Mouse (Mus musculus): ENCODE measurements around the gene Abl1. TPM values are rescaled to one million over a fixed set of nuclear protein-coding genes. Genes with fewer than 3 reads are reported as not detected.

Gene Abl1
- 13.6 TPM for polyA plus RNA-seq (2014; fragmentation: Illumina TruSeq; extraction: RNeasy Lipid Tissue Mini Kit (QIAGEN cat#74804); ENCODE audit: insufficient read depth, low read depth, low replicate concordance)

GRCm38 (mm10) chr2:31688074-31688925 lies at the start of gene Abl1:
TSS of gene Abl1 (plus strand) at chr2:31688376.

DNA sequence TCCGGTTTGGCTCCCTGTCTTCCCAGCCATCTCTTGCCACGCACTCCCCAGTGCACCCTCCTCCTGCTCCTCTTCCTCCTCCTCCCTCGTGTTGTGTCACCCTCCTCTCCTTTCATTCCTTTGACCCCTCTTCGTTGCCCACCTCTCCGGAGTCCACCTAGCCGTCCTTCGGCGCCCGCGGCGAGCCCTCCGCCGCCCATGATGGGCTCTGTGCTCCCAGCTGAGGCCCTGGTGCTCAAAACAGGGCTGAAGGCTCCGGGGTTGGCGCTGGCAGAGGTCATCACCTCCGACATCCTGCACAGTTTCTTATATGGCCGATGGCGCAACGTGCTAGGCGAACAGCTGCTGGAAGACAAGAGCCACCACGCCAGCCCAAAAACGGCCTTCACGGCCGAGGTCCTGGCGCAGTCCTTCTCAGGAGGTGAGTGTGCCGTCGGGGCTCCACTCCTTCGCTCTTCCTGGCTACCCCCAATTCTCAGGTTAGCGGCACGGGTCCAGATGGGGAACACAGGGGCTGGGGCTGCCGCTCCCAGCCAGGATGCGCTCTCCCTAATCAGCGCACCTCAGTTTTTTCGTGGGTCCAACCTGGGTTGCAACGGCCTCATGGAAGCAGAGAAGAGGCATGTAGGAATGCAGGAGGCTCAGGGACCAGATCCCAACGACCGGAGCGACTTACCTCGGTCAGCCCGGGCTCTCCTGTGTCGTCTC lies 48.1 kb upstream of the Abl1 start, which contains the start of gene Prdm12:
Gene Prdm12, plus strand, starts transcription at position 137 of the 708 bp plus-strand sequence.

GRCm38 (mm10) chr2:31670551-31671035 lies 17.6 kb upstream of the Abl1 start, which contains the start of gene Exosc2:
TSS of gene Exosc2 (plus strand) at chr2:31670715.

GRCm38 (mm10) chr2:31810444-31810843 lies 122.3 kb downstream of the Abl1 start, which contains the start of gene Qrfp:
TSS of gene Qrfp (minus strand) at chr2:31810580.

GRCm38 (mm10) chr2:31845896-31846691 lies 157.9 kb downstream of the Abl1 start, which contains the start of gene Fibcd1:
TSS of gene Fibcd1 (minus strand) at chr2:31846005.

Other genes starting within 250 kb of the Abl1 start
- gene Ass1, start 218.2 kb upstream of the Abl1 start, polyA plus RNA-seq (2014; fragmentation: Illumina TruSeq; extraction: RNeasy Lipid Tissue Mini Kit (QIAGEN cat#74804); ENCODE audit: insufficient read depth, low read depth, low replicate concordance): 19.5 TPM
- gene Fubp3, start 115.7 kb upstream of the Abl1 start, polyA plus RNA-seq (2014; fragmentation: Illumina TruSeq; extraction: RNeasy Lipid Tissue Mini Kit (QIAGEN cat#74804); ENCODE audit: insufficient read depth, low read depth, low replicate concordance): 14.6 TPM
- not detected for gene Prdm12, start 48.3 kb upstream of the Abl1 start, polyA plus RNA-seq (2014; fragmentation: Illumina TruSeq; extraction: RNeasy Lipid Tissue Mini Kit (QIAGEN cat#74804); ENCODE audit: insufficient read depth, low read depth, low replicate concordance)
- 17.8 TPM for gene Exosc2, start 17.7 kb upstream of the Abl1 start, polyA plus RNA-seq (2014; fragmentation: Illumina TruSeq; extraction: RNeasy Lipid Tissue Mini Kit (QIAGEN cat#74804); ENCODE audit: insufficient read depth, low read depth, low replicate concordance)
- gene Qrfp, start 122.2 kb downstream of the Abl1 start, polyA plus RNA-seq (2014; fragmentation: Illumina TruSeq; extraction: RNeasy Lipid Tissue Mini Kit (QIAGEN cat#74804); ENCODE audit: insufficient read depth, low read depth, low replicate concordance): 0.10 TPM
- not detected for gene Fibcd1, start 157.6 kb downstream of the Abl1 start, polyA plus RNA-seq (2014; fragmentation: Illumina TruSeq; extraction: RNeasy Lipid Tissue Mini Kit (QIAGEN cat#74804); ENCODE audit: insufficient read depth, low read depth, low replicate concordance)
- 2.5 TPM for gene Lamc3, start 198.9 kb downstream of the Abl1 start, polyA plus RNA-seq (2014; fragmentation: Illumina TruSeq; extraction: RNeasy Lipid Tissue Mini Kit (QIAGEN cat#74804); ENCODE audit: insufficient read depth, low read depth, low replicate concordance)

All from lung, adult 10 weeks (tissue).